9 mouse cellular contexts compared by ENCODE assay signal in the genomic region with DNA sequence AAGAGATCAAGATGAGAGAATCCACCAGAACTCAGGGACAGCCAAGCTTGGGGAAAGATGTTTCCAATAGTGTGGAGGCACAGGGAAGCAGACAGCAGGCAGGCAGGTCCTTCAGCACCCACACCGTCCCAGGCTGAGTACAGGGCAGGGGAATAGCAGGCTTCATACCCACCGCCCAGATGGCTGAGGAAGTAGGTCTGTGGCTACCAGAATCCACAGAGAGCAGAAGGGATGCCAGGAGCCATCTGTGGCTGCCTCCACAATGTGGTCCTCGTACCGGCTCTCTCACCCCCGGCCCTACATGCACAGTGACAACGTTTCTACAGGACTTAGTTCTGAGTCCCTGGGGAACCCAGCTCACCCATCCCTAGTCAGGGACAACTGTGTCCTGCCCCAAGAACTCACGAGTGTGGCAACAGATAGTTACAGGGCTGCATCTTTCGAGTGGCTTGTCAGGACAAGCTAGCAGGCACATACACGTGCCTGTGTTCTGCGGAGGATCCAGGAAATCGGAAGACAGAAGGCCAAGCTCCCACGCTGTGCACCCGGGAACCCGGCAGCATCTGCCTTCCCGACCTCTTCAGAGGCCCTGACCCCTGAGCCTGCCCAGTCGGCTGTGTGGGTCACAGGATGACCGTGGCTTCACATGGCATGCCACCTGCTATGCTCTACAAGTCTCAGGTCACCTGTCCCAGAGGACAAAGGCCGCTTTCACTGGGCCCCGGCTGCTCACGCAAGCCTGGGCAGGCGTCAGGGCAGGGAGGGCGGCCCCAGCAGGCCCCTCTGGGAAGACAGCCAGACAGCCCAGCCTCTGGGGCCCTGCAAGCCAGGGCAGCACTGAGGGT.
DNase-seq lines count a peak whose midpoint lies in the region; ATAC-seq lines count a peak whose summit lies in the region.
"Had no signal": no experiment of that assay in that cellular context is flagged by ENCODE, and none has a peak within 500 bp of the region (broad histone marks: within the 10 kb centered on the region; RNA-seq: fewer than 3 reads in every experiment).

No protein-coding gene starts in this region.

- no peaks in the 10 kb centered on the region for H3K36me3 ChIP-seq in embryonic facial prominence, embryonic 11.5 days (replicated peaks; ENCODE audit: control insufficient read depth, insufficient read depth, low read depth, low read length)
- H3K36me3 ChIP-seq in hindbrain, embryonic 10.5 days: no peaks in the 10 kb centered on the region

- no peaks in the 10 kb centered on the region for H3K27me3 ChIP-seq in embryonic facial prominence, embryonic 11.5 days (ENCODE audit: control insufficient read depth, insufficient read depth, low read length)
- no peaks in the 10 kb centered on the region for H3K27me3 ChIP-seq in hindbrain, embryonic 10.5 days (ENCODE audit: insufficient read depth, poor library complexity, severe bottlenecking)
- H3K27me3 ChIP-seq: Patski had no signal

- 45% methylated on average over 22 of the region's 22 CpGs for WGBS in embryonic facial prominence, embryonic 11.5 days
- 42% methylated on average over 22 of the region's 22 CpGs for WGBS in hindbrain, embryonic 10.5 days

- no peak for ATAC-seq in embryonic facial prominence, embryonic 11.5 days (replicated peaks; ENCODE audit: insufficient number of reproducible peaks, low FRiP score, low TSS enrichment, low read depth)
- ATAC-seq in megakaryocyte, adult 5-6 weeks (ENCODE audit: poor library complexity, severe bottlenecking): no peak
- ATAC-seq: Patski had no signal

- no peak overlapping the region for H3K4me2 ChIP-seq in embryonic facial prominence, embryonic 11.5 days (ENCODE audit: low read depth, low read length)

- H3K9ac ChIP-seq in embryonic facial prominence, embryonic 11.5 days (replicated peaks; ENCODE audit: low read length): peak overlapping the region; percentile 18; the same call in 1 of the 2 replicates

- H3K27ac ChIP-seq in embryonic facial prominence, embryonic 11.5 days (replicated peaks; ENCODE audit: low read depth, low read length): peak overlapping the region; percentile 47
- peak overlapping the region; percentile 83 for H3K27ac ChIP-seq in hindbrain, embryonic 10.5 days

- no peaks in the 10 kb centered on the region for H3K9me3 ChIP-seq in embryonic facial prominence, embryonic 11.5 days (replicated peaks; ENCODE audit: control insufficient read depth, low read length)
- no peaks in the 10 kb centered on the region for H3K9me3 ChIP-seq in hindbrain, embryonic 10.5 days

- peak; percentile 64 for DNase-seq in layer of hippocampus, adult 11-12 months (ENCODE audit: low spot score)
- DNase-seq in layer of hippocampus, postnatal 10 days (ENCODE audit: low spot score in 2 of 2): no peak
- no peak for DNase-seq in embryonic facial prominence, embryonic 11.5 days (ENCODE audit: low spot score)
- DNase-seq in hindbrain, embryonic 10.5 days (ENCODE audit: low spot score): peak; percentile 55
- DNase-seq in layer of hippocampus, adult 9-11 months: peak; percentile 71
- peak; percentile 87 for DNase-seq in urinary bladder, postnatal 14 days (ENCODE audit: low spot score)
- DNase-seq in left cerebral cortex, postnatal 14 days (ENCODE audit: low spot score in 2 of 2): no peak

- intact Hi-C loops in left cerebral cortex, postnatal 14 days (cut with DNase I): no loop called here

- peaks cover 3% of the 10 kb centered on the region; the same call in 1 of the 2 replicates for H3K4me1 ChIP-seq in embryonic facial prominence, embryonic 11.5 days (ENCODE audit: control insufficient read depth, insufficient read depth, low read length)
- peaks cover 80% of the 10 kb centered on the region for H3K4me1 ChIP-seq in hindbrain, embryonic 10.5 days (replicated peaks)

- H3K4me3 ChIP-seq in embryonic facial prominence, embryonic 11.5 days (ENCODE audit: low read depth, low read length): no peak overlapping the region
- H3K4me3 ChIP-seq in hindbrain, embryonic 10.5 days: no peak overlapping the region

Comparison
In these comparisons a context has a peak if more than half of its experiments do, and no peak if none do; other contexts are left out.
1. DNase-seq: peak in layer of hippocampus, adult 11-12 months (single experiment), hindbrain, embryonic 10.5 days (single experiment), layer of hippocampus, adult 9-11 months (single experiment) and urinary bladder, postnatal 14 days (single experiment); none in layer of hippocampus, postnatal 10 days (0 of 2), embryonic facial prominence, embryonic 11.5 days (single experiment) and left cerebral cortex, postnatal 14 days (0 of 2).